Mouse (Mus musculus): ENCODE results near the gene Wbp2nl.

Gene Wbp2nl

DNA sequence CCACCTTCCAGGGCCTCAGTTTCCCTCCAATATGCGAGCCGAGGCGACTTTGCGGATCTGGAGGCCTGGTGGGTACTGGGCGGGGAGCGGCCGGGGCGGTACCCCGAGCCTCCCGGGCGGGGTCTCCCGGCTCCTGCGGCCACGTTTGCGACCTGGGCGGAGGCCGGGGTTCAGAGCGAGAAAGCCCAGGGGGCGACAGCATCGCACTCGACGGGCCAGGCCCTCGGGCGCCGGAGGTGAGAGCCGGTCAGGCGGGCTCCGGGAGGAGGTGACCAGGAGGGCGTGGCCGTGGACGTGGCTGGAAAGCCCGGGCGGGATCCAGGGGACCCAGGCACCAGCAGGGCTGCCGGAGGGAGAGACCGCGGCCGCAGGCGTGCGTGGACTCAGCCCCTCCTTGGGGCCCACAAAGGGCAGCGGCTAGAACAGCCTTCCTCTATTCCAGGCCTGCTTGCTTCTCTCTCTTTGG, 42.3 kb downstream of the Wbp2nl start:
- H3K4me3 ChIP-seq (replicated peaks; ENCODE audit: low read length) = peak overlapping the region; percentile 78
- H3K9me3 ChIP-seq (ENCODE audit: low read length) = no peaks in the 10 kb centered on the region
- peaks cover 78% of the 10 kb centered on the region for H3K4me1 ChIP-seq (replicated peaks; ENCODE audit: low read depth, low read length)
- H3K36me3 ChIP-seq (ENCODE audit: insufficient read depth, low read length) = peaks cover 9% of the 10 kb centered on the region
- peaks cover 33% of the 10 kb centered on the region for H3K27me3 ChIP-seq (ENCODE audit: insufficient read depth, low read length)
- TF ChIP-seq CTCF (conservative IDR thresholded peaks at IDR 0.05; ENCODE audit: low read length) (no peak), POU5F1 (IDR thresholded peaks at IDR 0.05; ENCODE audit: borderline replicate concordance, low read length) (no peak), NANOG (IDR thresholded peaks at IDR 0.05; ENCODE audit: borderline replicate concordance, low read length) (no peak)

DNA sequence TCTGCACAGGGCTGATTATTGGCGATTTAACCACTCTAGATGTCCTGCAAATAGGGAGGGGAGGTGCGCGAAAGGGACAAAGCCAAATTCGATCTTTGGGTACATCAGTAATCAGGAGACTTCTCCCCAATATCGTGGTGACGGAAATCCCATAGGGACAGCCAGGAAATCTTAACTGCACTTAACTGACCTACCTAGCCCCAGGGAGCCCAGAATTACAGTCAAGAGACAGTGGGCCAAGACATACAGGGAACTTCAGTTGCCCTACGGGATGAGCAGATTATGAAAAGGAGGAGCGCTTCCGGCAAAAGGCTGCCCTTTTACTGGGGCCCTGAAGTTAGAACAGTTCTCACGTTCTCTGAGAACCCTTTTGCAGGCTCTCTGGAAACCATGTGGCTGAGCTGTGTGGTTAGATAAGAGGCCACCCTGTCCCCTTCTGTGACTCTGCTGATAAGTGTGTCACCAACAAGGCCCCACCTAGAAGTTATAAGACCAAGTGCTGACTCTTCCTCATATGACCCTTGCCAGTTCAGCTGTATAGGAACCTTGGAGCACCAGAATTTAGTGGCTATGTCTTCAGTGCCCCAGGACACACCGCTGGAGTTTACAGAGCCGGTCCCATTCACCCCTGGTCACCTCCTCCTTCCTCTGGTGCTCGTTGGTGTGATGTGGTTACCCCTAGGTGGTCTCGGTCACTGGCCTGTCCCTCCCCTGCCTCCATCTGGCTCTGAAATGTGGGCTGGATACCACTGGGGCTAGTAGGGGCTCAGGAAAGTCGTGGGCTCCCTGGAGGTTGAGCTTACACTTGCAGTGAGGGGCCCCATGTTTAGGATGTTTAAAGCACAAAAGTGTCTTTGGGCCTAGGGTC, 43.2 kb downstream of the Wbp2nl start:
- H3K4me3 ChIP-seq (replicated peaks; ENCODE audit: low read length) = peak overlapping the region; percentile 78
- peaks cover under 1% of the 10 kb centered on the region; the same call in 1 of the 2 replicates for H3K36me3 ChIP-seq (ENCODE audit: insufficient read depth, low read length)
- H3K27me3 ChIP-seq (ENCODE audit: insufficient read depth, low read length) = peaks cover 33% of the 10 kb centered on the region
- H3K9me3 ChIP-seq (ENCODE audit: low read length) = no peaks in the 10 kb centered on the region
- H3K4me1 ChIP-seq (replicated peaks; ENCODE audit: low read depth, low read length) = peaks cover 78% of the 10 kb centered on the region
- no peak for TF ChIP-seq POU5F1 (IDR thresholded peaks at IDR 0.05; ENCODE audit: borderline replicate concordance, low read length)
- no peak for TF ChIP-seq CTCF (conservative IDR thresholded peaks at IDR 0.05; ENCODE audit: low read length)
- TF ChIP-seq NANOG (IDR thresholded peaks at IDR 0.05; ENCODE audit: borderline replicate concordance, low read length) = no peak

DNA sequence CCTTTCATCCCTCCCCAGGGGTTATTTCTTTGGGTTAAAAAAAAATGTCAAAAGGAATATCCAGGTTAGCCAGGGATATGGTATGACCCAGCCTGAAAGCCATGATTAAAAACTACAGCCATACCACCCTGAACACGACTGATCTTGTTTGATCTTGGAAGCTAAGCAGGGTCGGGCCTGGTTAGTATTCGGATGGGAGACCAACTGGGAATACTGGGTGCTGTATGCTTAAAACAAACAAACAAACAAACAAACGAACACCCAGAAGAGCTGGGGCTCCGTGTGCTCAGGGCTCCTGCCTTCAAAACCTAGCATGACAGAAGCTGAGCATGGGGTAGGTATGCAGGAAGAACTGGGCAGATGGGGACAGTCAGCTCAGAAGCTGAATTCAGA, 43.8 kb downstream of the Wbp2nl start:
- Histone ChIP-seq H3K4me3 (replicated peaks; ENCODE audit: low read length) (no peak overlapping the region), H3K36me3 (ENCODE audit: insufficient read depth, low read length) (peaks cover 6% of the 10 kb centered on the region), H3K27me3 (ENCODE audit: insufficient read depth, low read length) (peaks cover 33% of the 10 kb centered on the region), H3K4me1 (replicated peaks; ENCODE audit: low read depth, low read length) (peaks cover 78% of the 10 kb centered on the region), H3K9me3 (ENCODE audit: low read length) (no peaks in the 10 kb centered on the region)
- no peak for TF ChIP-seq NANOG (IDR thresholded peaks at IDR 0.05; ENCODE audit: borderline replicate concordance, low read length)
- TF ChIP-seq CTCF (conservative IDR thresholded peaks at IDR 0.05; ENCODE audit: low read length) = no peak
- no peak for TF ChIP-seq POU5F1 (IDR thresholded peaks at IDR 0.05; ENCODE audit: borderline replicate concordance, low read length)

DNA sequence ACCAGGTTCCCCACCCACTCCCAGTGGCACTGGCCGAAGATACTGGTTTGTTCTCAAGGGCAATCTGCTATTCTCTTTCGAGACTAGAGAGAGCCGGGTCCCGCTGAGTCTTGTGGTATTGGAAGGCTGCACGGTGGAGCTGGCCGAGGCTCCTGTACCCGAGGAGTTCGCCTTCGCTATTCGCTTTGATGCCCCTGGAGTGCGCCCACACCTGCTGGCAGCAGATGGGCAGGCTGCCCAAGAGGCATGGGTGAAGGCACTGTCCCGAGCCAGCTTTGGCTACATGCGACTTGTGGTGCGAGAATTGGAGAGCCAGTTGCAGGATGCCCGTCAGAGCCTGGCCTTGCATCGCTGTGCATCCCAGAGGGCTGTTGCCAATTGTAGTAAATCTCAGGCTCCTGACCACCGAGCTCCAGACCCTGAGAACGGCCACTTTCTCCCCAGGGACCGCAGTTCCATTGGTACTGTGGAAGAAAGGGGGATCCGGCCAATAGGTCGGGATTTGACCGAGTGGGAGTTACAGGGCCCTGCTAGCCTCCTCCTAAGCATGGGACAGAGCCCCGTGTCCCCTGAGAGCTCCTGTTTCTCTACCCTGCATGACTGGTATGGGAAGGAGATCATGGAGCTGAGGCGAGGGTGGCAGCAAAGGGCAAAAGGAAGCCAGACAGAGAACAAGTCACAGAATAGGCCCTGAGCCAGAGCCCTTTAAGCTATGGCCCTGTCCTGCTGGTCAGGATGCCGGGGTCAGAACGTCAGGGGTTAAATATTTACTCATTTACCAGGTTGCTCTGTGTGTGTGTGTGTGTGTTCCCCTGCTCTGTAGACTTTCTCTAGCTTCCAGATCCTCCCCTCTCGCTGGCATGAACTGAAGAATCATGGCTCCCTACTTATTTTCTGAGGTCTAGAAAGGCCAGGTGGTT, 44.9 kb downstream of the Wbp2nl start:
- TF ChIP-seq POU5F1 (IDR thresholded peaks at IDR 0.05; ENCODE audit: borderline replicate concordance, low read length) = no peak
- no peak for TF ChIP-seq NANOG (IDR thresholded peaks at IDR 0.05; ENCODE audit: borderline replicate concordance, low read length)
- TF ChIP-seq CTCF (conservative IDR thresholded peaks at IDR 0.05; ENCODE audit: low read length) = no peak
- peaks cover 17% of the 10 kb centered on the region for H3K36me3 ChIP-seq (ENCODE audit: insufficient read depth, low read length)
- H3K4me3 ChIP-seq (replicated peaks; ENCODE audit: low read length) = peak overlapping the region; percentile 17; the same call in 1 of the 2 replicates
- H3K4me1 ChIP-seq (replicated peaks; ENCODE audit: low read depth, low read length) = peaks cover 81% of the 10 kb centered on the region
- H3K27me3 ChIP-seq (ENCODE audit: insufficient read depth, low read length) = peaks cover 33% of the 10 kb centered on the region
- no peaks in the 10 kb centered on the region for H3K9me3 ChIP-seq (ENCODE audit: low read length)

DNA sequence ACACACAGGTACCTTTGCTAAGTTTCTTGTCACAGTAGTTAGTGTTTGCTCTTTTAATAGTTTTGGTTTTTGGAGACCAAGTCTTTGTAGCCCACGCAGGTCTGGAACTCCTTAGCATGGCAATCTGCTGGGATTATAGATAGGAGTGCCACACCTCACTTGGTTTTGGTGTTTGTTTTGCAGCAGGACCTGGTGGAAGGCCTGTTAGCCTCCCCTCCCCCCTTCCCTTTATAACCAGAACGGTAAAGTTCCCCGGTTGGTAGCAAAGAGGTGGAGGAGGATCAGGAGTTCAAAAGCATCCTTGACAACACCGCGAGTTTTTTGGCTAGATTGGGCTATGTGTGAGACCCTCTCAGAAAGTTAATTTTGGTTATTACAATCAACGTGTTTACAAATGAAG, 46.2 kb downstream of the Wbp2nl start:
- H3K9me3 ChIP-seq (ENCODE audit: low read length) = no peaks in the 10 kb centered on the region
- H3K27me3 ChIP-seq (ENCODE audit: insufficient read depth, low read length) = peaks cover 26% of the 10 kb centered on the region
- peaks cover 30% of the 10 kb centered on the region for H3K36me3 ChIP-seq (ENCODE audit: insufficient read depth, low read length)
- peak overlapping the region; percentile 92 for H3K4me3 ChIP-seq (replicated peaks; ENCODE audit: low read length)
- peaks cover 80% of the 10 kb centered on the region for H3K4me1 ChIP-seq (replicated peaks; ENCODE audit: low read depth, low read length)
- no peak for TF ChIP-seq POU5F1 (IDR thresholded peaks at IDR 0.05; ENCODE audit: borderline replicate concordance, low read length)
- no peak for TF ChIP-seq CTCF (conservative IDR thresholded peaks at IDR 0.05; ENCODE audit: low read length)
- no peak for TF ChIP-seq NANOG (IDR thresholded peaks at IDR 0.05; ENCODE audit: borderline replicate concordance, low read length)

DNA sequence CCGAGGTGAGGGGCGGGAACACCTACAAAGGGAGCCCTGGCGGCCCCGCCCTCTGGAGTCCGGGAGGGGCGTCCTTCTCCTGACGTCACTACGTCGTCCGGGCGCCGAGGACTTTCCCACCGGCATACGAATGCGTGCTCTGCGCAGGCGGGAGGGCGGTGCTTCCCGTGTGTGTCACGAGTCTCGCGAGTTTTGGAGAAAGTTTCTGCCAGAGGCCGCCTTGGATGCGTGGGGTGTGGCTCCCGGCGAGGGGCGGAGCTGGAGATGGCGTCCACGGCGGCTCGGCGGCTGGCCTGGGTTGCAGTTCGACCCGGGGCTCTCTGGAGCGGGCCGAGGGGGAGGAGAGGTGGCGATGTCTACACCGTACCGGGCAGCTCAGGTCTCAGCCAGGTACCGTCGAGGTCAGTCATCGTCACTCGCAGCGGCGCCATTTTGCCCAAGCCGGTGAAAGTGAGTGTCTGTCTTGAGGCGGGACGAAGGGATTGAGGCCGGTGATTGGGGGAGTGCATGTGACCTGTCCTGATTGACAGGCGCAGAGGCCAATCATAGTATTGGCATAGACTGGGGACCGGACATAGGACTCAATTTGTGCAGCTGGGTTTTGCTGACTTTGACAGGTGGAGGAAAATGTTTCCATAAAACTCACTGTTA, 47.2 kb downstream of the Wbp2nl start:
- H3K27me3 ChIP-seq (ENCODE audit: insufficient read depth, low read length) = peaks cover 17% of the 10 kb centered on the region
- TF ChIP-seq POU5F1 (IDR thresholded peaks at IDR 0.05; ENCODE audit: borderline replicate concordance, low read length) (no peak), CTCF (conservative IDR thresholded peaks at IDR 0.05; ENCODE audit: low read length) (no peak), NANOG (IDR thresholded peaks at IDR 0.05; ENCODE audit: borderline replicate concordance, low read length) (no peak)
- peaks cover 80% of the 10 kb centered on the region for H3K4me1 ChIP-seq (replicated peaks; ENCODE audit: low read depth, low read length)
- H3K4me3 ChIP-seq (replicated peaks; ENCODE audit: low read length) = peak overlapping the region; percentile 92
- H3K36me3 ChIP-seq (ENCODE audit: insufficient read depth, low read length) = peaks cover 40% of the 10 kb centered on the region
- H3K9me3 ChIP-seq (ENCODE audit: low read length) = no peaks in the 10 kb centered on the region

DNA sequence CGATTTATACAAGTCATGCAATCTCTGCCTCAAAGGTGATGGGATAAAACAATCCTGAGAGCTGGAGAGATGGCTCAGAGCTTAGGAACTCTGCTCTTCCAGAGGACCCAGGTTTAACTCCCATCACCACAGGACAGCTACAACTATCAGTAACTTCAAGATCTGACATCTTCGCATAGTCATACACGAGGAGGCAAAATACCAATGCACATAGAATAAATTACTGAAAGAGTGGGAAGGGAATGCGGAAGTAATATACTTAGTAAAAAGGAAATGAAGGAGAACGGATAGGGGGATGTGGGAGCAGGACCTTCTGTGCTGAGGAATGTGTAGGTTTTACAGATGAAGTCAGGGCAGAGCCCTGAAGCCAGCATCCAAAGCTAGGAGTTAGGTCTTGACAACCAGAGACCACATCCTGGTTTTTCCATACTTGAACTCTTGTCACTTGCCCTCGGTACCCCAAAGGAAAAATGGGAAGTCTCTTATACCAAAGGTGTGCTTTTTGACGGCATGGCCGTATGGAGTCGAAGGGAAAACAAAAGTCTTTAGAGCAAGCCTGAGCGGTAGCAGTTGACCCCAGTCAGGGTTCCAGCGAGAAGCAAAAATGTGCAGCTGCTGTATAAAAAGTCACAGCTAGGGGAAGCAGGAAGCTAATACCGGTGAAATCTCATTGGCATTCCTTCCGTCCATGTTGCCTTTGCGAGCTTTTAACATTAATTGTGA, 48.0 kb downstream of the Wbp2nl start:
- peak overlapping the region; percentile 92 for H3K4me3 ChIP-seq (replicated peaks; ENCODE audit: low read length)
- H3K36me3 ChIP-seq (ENCODE audit: insufficient read depth, low read length) = peaks cover 47% of the 10 kb centered on the region
- H3K4me1 ChIP-seq (replicated peaks; ENCODE audit: low read depth, low read length) = peaks cover 83% of the 10 kb centered on the region
- TF ChIP-seq NANOG (IDR thresholded peaks at IDR 0.05; ENCODE audit: borderline replicate concordance, low read length) (no peak), POU5F1 (IDR thresholded peaks at IDR 0.05; ENCODE audit: borderline replicate concordance, low read length) (no peak), CTCF (conservative IDR thresholded peaks at IDR 0.05; ENCODE audit: low read length) (no peak)
- no peaks in the 10 kb centered on the region for H3K9me3 ChIP-seq (ENCODE audit: low read length)
- peaks cover 9% of the 10 kb centered on the region for H3K27me3 ChIP-seq (ENCODE audit: insufficient read depth, low read length)

Measured in E14TG2a.4 (cell line).